Mouse (Mus musculus) kidney, embryonic 16.5 days (tissue): ENCODE data around the gene Slc50a1. TPM values are rescaled to one million over a fixed set of nuclear protein-coding genes. Genes with fewer than 3 reads are reported as not detected.
A peak's percentile ranks its signal among the peaks of the same experiment; 100 is the strongest.

Experiments used
- ATAC-seq: fragments of 200-750 bp; cut with Nextera tagmentation; 2 replicates; pipeline ENCODE4 v1.8.0; 2017; ENCODE audit warnings: moderate TSS enrichment; ENCODE audit not compliant: low FRiP score, low TSS enrichment
- H3K27ac ChIP-seq: fragments of 300-500 bp; sonication (generic); 2 replicates; pipeline ENCODE4 v1.5.1; 2014; ENCODE audit warnings: low read length
- H3K27me3 ChIP-seq: fragments of 300-500 bp; sonication (generic); 2 replicates; pipeline ENCODE4 v1.6.1; 2014; ENCODE audit warnings: low read length, control low read depth, mixed read lengths; ENCODE audit not compliant: insufficient read depth
- H3K36me3 ChIP-seq: fragments of 300-500 bp; sonication (generic); 2 replicates; pipeline ENCODE4 v1.6.1; 2014; ENCODE audit warnings: low read length, control low read depth, mixed read lengths; ENCODE audit not compliant: insufficient read depth
- H3K4me1 ChIP-seq: fragments of 300-500 bp; sonication (generic); 2 replicates; pipeline ENCODE4 v1.6.1; 2014; ENCODE audit warnings: low read length, control low read depth, mixed read lengths; ENCODE audit not compliant: insufficient read depth
- H3K4me2 ChIP-seq: fragments of 300-500 bp; sonication (generic); replicated peaks from 2 replicates; pipeline ENCODE4 v1.6.1; 2014; ENCODE audit warnings: low read depth, low read length
- H3K4me3 ChIP-seq: fragments of 300-500 bp; sonication (generic); 2 replicates; pipeline ENCODE4 v1.5.1; 2014; ENCODE audit warnings: mild to moderate bottlenecking, low read length
- H3K9ac ChIP-seq: fragments of 300-500 bp; sonication (generic); replicated peaks from 2 replicates; pipeline ENCODE4 v1.6.1; 2014; ENCODE audit warnings: low read length
- H3K9me3 ChIP-seq: fragments of 300-500 bp; sonication (generic); 2 replicates; pipeline ENCODE4 v1.6.1; 2016; ENCODE audit warnings: low read length, control low read depth
- WGBS: fragments of 180-500 bp; shearing (Covaris S2); extraction: QIAGEN DNeasy Blood & Tissue Kit; methylation state at CpG from one replicate; pipeline ENCODE4 v1.1.7; 2014; 5-methylcytosine and 5-hydroxymethylcytosine counted together
- polyA plus RNA-seq: library from polyadenylated mRNA; unstranded; fragments of >200 nt; fragmentation: Nextera tagmentation; extraction: Ambion mirVana; gene quantifications from 2 replicates; pipeline ENCODE4 v1.2.1, GENCODE M21; 2015

The Slc50a1 gene
- 58.8 and 64.3 TPM in 2 replicates for polyA plus RNA-seq

DNA sequence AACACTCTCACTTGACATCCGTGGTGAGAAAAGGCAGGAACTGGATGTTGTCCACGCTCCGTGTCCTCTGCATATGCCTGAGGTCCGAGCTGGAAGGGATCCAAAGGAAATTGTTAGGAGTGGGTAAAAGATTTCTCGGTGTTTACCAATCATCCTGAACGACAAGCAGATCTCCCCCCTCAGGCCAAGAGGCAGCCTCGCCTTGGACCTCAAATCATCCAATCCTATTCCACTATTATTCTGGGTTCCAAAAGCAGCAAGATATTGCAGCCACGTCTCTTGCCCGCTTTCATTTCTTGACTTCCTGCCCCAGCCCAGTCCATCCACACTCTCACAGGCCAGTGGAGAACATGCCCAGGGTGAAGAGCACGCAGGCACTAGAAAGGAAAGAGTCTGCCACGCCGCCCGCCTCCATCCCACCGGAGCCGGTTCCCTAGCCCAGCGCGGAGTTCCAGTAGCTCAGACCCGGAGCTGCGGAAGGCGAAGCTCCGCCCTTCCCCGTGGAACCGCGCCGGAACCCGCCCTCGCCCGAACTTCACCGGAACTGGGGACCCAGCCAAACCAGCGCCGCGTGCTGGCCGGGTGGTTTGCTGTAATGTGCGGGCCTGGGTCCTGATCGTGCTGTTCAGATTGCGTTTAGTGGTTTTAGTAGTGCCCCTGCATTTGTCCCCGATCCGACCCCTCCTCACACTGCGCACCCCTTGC is at the start of gene Slc50a1:
Slc50a1 (minus strand) TSS at position 520 of the 705 bp plus-strand sequence.
- Histone ChIP-seq H3K4me3 (peak within 1 kb of the TSS; percentile 62), H3K27me3 (no peaks in the 10 kb centered on the region), H3K9ac (peak within 1 kb of the TSS; percentile 77), H3K9me3 (no peaks in the 10 kb centered on the region), H3K4me2 (peak within 1 kb of the TSS; percentile 76), H3K36me3 (peaks cover 24% of the 10 kb centered on the region), H3K27ac (peak within 1 kb of the TSS; percentile 88), H3K4me1 (peaks cover 38% of the 10 kb centered on the region)
- peak; percentile 43; the same call in 1 of the 2 replicates for ATAC-seq
- WGBS = 2% methylated on average over 39 of the region's 39 CpGs

DNA sequence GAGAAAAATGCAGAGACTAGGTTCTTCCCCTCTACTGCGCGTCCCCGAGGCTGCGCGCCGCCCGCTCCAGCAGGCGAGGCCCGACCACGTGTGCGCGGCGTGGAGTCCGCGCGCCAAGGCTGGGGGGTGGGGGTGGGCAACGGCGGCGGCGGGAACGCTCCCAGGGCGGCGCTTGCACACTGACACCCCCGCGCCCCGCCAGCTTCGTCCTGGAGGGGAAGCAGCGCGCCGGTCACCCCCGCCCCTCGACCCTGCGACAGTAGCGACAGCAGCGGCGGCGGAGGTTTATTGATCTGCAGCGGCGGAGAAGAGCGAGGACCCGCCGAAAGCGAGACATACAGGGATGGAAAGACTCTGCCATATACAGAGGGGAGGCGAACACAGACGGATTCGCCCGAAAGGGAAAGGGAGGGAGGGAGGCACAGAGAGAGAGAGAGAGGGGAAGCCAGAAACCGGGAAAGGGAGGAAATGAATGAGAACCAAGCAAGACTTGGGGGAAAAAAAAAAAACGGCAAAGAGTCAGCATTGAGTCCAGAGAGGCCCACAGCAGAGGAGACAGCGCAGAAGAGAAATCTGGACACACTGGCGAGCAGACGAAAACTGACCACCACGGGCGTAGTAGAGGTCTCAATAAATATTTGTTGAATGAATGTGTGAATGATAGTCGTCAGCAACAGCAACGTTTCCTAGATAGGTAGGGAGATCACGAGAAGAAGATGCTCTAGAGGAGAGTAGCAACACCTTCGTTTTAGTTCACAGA is 49.4 kb upstream of the Slc50a1 start:
- Histone ChIP-seq H3K4me3 (peak overlapping the region; percentile 63), H3K27me3 (peaks cover 20% of the 10 kb centered on the region), H3K9me3 (no peaks in the 10 kb centered on the region), H3K4me2 (peak overlapping the region; percentile 79), H3K9ac (peak overlapping the region; percentile 63), H3K27ac (no peak overlapping the region), H3K36me3 (no peaks in the 10 kb centered on the region), H3K4me1 (peaks cover 56% of the 10 kb centered on the region)
- no peak for ATAC-seq
- WGBS = under 1% methylated on average over 47 of the region's 58 CpGs

- Histone ChIP-seq H3K27me3 (peaks cover 20% of the 10 kb centered on the region), H3K9ac (peak overlapping the region; percentile 63; the same call in 1 of the 2 replicates)
These were observed 48.7 kb upstream of the Slc50a1 start for GRCm38 (mm10) chr3:89318971-89319590.

GRCm38 (mm10) chr3:89318316-89318715 is 47.9 kb upstream of the Slc50a1 start:
- H3K27ac ChIP-seq = no peak overlapping the region
- H3K4me3 ChIP-seq = no peak overlapping the region
- H3K36me3 ChIP-seq = no peaks in the 10 kb centered on the region
- H3K27me3 ChIP-seq = peaks cover 20% of the 10 kb centered on the region
- no peak overlapping the region for H3K9ac ChIP-seq
- WGBS = 66% methylated on average over 8 of the region's 8 CpGs
- ATAC-seq = no peak
- peaks cover 57% of the 10 kb centered on the region for H3K4me1 ChIP-seq
- H3K4me2 ChIP-seq = no peak overlapping the region
- H3K9me3 ChIP-seq = no peaks in the 10 kb centered on the region

More at GRCm38 (mm10) chr3:89318971-89319590, 48.7 kb upstream of the Slc50a1 start:
- Histone ChIP-seq H3K4me3 (peak overlapping the region; percentile 63), H3K9me3 (no peaks in the 10 kb centered on the region), H3K4me1 (peaks cover 57% of the 10 kb centered on the region), H3K36me3 (no peaks in the 10 kb centered on the region), H3K27ac (no peak overlapping the region), H3K4me2 (peak overlapping the region; percentile 79)
- no peak for ATAC-seq
- 15% methylated on average over 21 of the region's 21 CpGs for WGBS

DNA sequence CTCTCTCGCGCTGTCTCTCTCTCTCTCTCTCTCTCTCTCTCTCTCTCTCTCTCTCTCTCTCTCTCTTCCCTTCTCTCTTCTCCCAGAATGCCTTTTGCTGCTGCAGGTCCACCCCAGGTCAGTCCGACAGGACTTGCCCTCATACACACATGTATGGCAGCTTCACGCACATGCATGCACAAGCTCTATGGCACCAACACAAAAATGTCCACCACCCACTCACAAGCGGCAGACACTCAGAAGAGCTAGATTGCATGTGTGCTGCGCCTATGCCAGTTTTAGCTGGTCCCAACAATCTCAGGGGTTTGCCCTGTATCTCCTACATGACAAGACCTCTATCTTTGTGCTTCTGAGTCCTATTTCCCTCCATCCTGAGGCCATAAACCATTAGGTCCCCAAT is 46.9 kb upstream of the Slc50a1 start:
- Histone ChIP-seq H3K9ac (no peak overlapping the region), H3K4me2 (no peak overlapping the region), H3K9me3 (no peaks in the 10 kb centered on the region), H3K4me3 (no peak overlapping the region), H3K4me1 (peaks cover 54% of the 10 kb centered on the region), H3K27ac (no peak overlapping the region), H3K36me3 (no peaks in the 10 kb centered on the region), H3K27me3 (peaks cover 20% of the 10 kb centered on the region)
- WGBS = 55% methylated on average over 6 of the region's 6 CpGs
- no peak for ATAC-seq

- WGBS = 3% methylated on average over 4 of the region's 4 CpGs
- no peak overlapping the region for H3K27ac ChIP-seq
These were observed 46.5 kb upstream of the Slc50a1 start for GRCm38 (mm10) chr3:89316833-89317232.

DNA sequence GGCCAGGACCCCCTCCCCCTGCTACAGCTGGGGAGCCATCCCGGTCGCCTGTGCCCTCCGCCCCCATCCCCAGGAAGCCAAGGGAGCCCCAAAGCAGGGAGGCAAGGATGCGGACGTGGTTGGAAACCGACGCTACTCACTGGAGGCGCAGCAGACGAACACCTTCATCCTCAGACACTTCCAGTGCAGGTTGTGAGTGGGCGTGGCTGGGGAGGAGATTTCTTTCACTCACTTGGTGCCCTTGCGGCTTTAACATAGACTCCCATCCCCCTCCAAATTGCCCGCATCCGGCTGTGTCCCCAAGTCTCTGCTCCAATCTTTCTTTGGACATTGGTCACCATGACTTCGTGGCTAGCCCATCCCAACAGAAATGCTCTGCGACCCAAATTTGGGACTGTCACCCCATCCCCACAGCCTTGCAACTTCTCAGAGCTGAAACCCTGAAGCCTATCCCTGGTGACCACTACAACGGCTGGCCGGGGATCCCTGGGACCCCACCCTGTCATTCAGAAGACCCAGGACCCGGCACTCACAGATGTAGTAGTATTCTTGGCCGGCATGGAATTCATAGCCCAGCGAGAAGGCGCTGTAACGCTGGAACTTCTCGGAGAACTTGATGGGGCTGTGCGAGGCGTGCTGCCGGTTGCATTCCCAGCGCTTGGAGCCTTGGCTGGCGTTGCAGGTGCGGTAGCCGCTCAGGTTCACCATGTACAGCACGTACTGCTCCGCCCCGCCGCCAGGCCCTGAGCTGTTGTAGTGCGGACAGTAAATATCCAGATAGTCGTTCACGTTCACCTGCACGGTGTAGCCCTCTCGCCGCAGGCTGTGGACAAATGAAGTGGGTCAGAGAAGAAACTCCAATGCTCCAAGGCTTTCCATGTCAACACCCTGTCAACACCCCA is 45.8 kb upstream of the Slc50a1 start:
- peak; percentile 28; the same call in 1 of the 2 replicates for ATAC-seq
- Histone ChIP-seq H3K4me2 (peak overlapping the region; percentile 68), H3K36me3 (no peaks in the 10 kb centered on the region), H3K27ac (no peak overlapping the region), H3K9ac (peak overlapping the region; percentile 58; the same call in 1 of the 2 replicates), H3K4me3 (peak overlapping the region; percentile 43), H3K4me1 (peaks cover 43% of the 10 kb centered on the region), H3K9me3 (no peaks in the 10 kb centered on the region), H3K27me3 (peaks cover 20% of the 10 kb centered on the region)
- WGBS = 13% methylated on average over 40 of the region's 40 CpGs

More at GRCm38 (mm10) chr3:89316833-89317232, 46.5 kb upstream of the Slc50a1 start:
- H3K4me2 ChIP-seq = peak overlapping the region; percentile 68; the same call in 1 of the 2 replicates
- H3K27me3 ChIP-seq = peaks cover 20% of the 10 kb centered on the region
- H3K4me3 ChIP-seq = no peak overlapping the region; the same call in 1 of the 2 replicates
- H3K9ac ChIP-seq = no peak overlapping the region
- no peaks in the 10 kb centered on the region for H3K36me3 ChIP-seq
- H3K9me3 ChIP-seq = no peaks in the 10 kb centered on the region
- peak; percentile 20 for ATAC-seq
- peaks cover 50% of the 10 kb centered on the region for H3K4me1 ChIP-seq

GRCm38 (mm10) chr3:89315195-89315929 is 45.0 kb upstream of the Slc50a1 start:
- WGBS = 7% methylated on average over 26 of the region's 26 CpGs
- H3K4me2 ChIP-seq = peak overlapping the region; percentile 68
- peaks cover 18% of the 10 kb centered on the region; the same call in 1 of the 2 replicates for H3K27me3 ChIP-seq
- H3K4me1 ChIP-seq = peaks cover 35% of the 10 kb centered on the region
- ATAC-seq = peak; percentile 33; the same call in 1 of the 2 replicates
- H3K27ac ChIP-seq = peak overlapping the region; percentile 9; the same call in 1 of the 2 replicates
- no peaks in the 10 kb centered on the region for H3K36me3 ChIP-seq
- peak overlapping the region; percentile 43 for H3K4me3 ChIP-seq
- H3K9ac ChIP-seq = peak overlapping the region; percentile 58
- no peaks in the 10 kb centered on the region for H3K9me3 ChIP-seq
